Mouse (Mus musculus) c-Kit-positive CD71-negative TER-119-negative erythroid progenitor cells, embryonic 14.5 days (primary cell): ENCODE measurements around the gene Fam78a.

Experiments
- DNase-seq: peaks from one replicate; pipeline ENCODE4 v3.0.0-alpha.2; 2013; ENCODE audit warnings: low read depth

Fam78a gene

DNA sequence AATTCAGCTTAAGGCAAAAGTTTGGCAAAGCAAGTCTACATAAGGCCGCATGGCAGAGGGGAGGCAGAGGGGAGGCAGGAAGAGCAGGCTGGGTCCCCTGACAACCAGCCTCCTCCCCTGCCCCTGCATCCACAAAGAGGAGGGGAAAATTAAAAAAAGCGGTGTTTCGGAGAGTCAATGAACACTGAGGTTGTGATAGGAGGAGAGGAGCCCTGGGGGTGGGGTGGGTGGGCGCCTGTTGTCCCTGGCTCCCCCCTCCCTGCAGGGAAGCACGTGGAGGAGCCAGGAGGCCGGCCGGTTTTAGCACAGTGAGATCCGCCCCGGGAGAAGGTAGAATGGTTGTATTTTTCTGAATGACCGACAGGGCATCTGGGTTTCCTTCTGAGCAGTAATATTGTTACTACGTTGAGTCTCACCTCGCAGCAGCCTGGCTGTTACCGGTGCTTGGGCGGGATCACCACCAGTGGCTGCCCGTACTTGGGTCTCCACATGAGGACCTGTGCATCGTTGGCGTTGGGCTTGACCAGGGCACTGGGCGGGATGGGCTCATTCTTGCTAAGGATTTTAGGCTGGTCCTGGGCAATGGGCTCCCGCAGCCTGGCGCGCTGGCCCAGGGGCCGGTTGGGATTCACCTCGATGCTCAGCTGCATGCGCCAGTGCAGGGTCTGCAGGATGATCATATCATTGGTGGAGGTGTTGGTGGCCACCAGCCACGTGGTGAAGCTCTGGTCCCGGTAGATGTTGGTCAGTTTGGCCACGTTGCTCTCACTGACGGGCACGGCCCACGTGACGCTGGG is 15.6 kb downstream of the Fam78a start:
- DNase-seq, result no peak

DNA sequence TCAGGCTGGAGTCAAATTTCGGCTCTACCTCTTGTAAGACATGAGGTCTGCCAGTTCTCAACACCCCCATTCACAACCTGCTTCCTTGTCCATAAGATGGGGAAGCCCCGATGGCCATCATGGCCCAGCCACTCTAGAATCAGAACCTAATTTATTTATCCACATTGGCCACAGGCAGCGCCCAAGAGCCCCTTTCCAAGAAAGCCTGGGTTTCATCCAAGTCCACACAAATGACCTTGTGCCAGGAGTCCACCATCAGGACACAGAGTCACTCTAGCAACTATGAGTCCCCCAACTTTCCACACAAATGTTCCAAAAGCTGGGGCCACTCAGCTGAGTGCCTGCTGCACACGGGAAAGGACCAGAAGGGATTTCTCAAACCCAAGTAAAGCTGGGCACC is 18.7 kb downstream of the Fam78a start:
- no peak for DNase-seq

DNA sequence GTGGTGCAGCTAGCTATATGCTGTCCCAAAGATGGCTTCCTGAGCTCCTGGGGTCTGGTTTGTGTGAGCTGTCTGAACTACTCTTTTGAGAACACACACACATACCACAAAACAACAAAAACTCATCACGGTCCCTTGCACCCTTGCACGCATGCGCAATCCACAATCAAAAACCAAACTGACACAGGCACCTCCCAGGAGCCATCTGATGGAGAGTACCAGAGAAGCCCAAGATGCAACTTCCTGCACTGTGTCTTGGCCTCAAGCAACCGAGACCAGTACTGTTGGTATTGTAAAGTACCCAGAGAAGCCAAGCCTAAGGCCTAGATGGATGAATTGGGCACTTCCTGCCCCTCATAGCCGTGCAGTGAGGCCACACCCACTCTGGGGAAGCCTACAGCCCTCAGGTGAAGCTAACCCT is 19.3 kb downstream of the Fam78a start:
- no peak for DNase-seq

DNA sequence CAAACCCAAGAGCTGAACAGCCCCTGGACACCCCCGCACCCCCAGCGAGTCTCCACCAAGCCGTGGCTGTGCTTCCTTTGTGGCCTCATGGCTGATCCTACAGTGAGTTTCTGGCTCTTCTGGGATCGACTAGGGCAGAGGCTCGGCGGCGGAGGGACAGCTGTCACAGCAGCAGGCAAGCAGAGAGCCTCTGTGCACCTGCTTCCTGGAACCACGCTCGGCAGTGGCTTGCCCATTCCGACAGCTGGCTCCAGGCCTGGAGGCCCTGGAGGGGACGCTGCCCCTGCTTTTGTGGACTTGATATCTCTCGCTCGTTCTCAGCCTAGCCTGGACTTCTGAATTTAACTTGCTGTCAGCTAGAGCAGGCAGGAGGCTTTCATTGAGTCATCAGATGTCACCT is 19.7 kb downstream of the Fam78a start:
- DNase-seq, result no peak

DNA sequence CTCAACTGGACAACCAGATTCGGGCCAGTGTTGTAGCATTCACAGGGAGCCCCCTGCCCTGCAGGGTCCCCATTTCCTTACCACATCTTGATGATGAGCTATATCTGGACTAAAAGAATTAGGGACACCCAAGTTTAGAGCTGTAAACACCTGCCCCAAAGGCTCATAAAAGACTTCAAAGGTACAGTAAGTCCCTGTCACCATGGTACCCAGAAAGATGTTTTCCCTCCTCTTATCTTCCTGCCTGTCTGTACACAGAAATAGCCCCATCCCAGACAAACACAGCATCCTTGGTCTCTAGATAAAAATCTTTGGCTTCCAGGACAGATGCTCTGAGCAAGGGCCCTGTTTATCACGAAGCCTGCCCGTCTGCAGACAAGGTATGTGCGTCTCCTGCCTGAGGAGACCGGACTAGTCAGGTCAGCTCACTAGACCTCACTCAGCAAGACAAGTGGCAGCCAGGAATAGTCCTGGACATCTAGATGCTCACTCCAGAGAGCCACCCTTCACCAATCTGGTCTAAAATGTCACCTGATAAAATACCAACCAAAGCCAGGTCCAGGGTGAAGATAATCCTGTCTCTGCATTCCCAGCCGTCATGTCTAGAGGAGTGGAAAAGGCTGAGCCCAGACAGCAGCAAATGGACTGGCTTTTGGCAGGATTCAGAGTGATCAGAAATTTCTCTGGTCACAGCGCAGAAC is 21.1 kb downstream of the Fam78a start:
- no peak for DNase-seq

DNA sequence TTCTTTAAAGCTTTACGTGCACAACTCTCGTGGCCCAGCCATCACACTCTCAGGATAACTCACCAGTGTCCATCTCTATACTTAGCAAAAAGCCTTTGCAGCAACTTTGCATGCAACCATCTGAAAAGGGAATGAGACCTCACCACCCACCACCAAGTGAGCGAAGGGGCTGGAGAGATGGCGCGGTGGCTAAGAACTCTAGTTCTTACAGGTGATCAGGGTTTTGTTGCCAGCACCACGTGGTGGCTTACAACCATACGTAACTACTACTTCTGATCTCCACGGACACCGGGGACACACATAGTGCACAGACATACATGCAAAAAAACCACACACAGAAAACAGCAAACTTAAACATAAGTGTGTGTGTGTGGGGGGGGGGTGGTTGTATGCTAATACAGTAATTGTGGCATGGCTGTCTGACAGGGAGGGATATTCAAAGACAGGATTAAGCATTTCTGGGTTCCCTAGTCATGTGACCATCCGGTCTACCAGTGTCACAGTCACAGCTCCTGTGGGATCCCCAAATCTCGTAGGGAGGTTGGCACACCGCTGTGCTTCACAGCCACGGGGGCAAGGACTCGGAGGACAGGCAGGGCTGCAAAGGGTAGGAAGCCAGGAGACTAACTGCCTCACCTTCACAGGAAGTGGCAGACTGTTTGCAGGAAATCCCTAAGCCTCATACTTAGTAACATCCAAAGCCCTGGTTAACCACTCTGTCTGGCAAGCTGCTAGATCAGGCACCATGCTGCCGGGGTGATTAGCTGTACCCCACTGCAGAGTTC is 21.8 kb downstream of the Fam78a start:
- no peak for DNase-seq

DNA sequence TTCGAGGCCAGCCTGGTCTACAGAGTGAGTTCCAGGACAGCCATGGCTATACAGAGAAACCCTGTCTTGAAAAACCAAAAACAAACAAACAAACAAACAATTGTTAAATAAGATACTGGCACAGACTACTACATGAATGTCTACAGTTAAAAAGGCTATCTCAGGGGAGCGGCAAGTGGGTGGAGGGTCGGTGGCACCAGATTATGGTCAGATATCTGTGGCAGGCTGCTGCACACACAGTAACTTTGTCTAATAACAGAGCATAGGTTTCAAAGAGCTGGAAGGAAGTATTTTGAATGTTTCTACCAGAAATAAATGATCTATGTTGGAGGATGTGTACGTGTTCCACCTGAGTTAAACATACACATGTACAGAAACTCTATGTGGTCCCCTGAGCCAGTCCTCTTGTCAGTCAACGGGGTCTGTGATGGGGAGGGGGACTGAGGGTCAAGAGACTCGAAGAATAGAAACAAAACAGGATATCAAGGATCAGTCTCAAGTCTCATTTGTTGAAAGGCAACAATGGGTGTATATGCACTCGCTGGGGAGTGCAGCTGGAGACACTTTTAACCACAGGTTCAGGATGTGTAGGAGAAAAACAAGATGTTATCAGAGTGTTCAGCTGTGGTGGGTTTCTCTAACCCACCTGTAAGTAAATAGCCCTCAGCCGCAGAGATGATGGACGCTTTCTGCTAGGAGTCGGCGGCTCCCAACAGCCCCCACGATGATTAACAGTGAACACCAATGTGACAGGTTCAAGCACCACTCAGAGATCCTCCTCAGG is 22.7 kb downstream of the Fam78a start:
- DNase-seq, result no peak

DNA sequence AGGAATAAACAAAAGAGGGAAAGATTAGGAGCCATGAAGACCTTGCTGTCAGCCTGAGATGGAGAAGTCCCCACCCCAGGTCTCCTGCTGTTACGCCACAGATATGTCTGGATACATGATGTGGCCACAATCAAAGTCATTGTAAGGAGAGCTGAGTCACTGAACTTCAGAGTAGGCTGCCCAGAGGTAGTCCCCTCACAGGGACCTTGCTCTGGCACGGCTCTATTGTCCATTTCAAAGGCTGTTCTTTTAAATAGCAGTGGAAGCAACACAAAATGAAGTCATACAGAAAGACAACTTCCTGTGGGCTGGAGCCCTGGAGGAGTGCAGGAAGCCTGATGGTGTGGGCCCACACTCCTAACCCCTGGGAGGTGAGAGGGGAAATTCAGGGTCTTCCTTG is 23.5 kb downstream of the Fam78a start:
- DNase-seq, result no peak

DNA sequence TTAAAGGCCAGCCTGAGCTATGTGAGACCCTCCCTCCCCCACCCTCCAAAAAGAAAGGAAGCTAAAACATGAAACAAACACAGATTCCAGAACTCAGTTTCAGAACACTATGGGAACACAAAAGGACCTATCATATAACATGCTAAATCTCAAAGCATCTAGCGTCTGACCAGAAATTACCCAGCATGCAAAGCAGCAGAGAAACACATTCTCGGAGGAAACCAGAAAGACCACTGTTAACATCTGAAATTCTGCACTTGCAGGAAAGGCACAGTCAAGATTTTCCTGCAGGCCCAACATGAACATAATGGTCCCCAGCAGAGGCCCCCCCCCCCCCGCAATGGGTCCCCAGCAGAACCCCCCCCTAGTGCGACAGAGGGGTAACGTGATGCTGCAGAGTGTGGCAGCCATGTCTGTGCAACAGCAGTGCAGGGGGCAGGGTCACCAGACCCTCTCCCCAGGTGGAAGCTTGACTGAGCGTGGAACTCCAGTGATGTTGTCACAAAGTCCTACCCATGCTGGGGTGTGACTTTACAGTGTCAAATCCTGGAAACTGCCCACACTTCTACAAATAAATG is 24.3 kb downstream of the Fam78a start:
- no peak for DNase-seq

DNA sequence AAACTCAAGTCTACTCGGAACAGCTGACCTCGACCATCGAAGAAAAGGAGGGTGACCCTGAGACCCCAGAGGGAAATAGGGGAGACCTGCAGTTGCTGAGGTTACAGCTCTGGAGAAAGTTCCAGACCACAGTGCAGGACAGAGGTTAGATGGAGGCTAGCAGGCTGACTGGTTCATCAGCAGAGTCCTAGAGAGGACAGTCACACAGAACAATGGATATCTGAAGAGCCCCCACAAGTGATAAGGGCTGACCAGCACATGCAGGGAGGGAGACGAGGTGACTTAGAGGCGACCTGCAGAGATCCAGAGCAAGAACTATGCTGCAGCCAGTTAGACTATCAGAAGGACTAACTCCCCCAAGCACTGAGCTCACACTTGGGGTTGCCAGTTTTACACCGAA is 25.0 kb downstream of the Fam78a start:
- DNase-seq, result no peak

DNA sequence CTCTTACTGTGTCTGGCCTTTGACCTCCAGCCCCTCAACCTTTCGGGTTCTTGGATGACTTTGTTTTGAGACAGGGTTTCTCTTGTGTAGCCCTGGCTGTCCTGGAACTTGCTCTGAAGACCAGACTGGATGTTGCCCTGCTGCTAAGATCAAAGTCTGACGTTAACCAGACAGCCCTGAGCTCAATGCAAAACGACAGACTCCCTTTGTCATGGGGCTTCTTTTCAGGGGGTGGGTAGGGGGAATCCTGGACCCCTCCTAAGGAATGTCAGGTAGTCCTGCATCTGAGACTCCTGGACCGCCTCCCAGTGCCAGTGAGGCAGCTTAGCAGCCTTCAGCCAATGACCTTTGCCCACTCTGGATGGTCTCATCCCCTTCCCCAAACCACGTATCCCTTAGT is 25.9 kb downstream of the Fam78a start:
- DNase-seq, result no peak

DNA sequence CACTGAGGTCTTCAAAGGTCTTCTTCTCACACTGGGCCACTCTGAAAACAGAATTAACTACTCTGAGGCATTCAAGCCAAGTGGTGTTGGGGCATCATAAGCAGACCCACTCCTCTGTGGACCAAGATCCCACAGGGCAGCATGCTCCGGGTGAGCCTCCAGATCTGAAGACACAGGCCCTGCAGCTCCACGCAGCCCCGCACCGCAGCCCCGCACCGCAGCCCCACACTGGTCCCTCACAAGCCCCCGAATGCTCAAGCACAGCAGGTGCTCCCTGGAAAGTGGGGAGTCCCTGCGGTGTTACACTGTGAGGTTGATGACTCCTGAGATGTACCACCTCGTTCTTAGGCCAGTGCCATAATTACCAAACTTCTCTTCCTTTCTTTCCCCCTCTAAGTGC is 26.4 kb downstream of the Fam78a start:
- DNase-seq, result no peak

DNA sequence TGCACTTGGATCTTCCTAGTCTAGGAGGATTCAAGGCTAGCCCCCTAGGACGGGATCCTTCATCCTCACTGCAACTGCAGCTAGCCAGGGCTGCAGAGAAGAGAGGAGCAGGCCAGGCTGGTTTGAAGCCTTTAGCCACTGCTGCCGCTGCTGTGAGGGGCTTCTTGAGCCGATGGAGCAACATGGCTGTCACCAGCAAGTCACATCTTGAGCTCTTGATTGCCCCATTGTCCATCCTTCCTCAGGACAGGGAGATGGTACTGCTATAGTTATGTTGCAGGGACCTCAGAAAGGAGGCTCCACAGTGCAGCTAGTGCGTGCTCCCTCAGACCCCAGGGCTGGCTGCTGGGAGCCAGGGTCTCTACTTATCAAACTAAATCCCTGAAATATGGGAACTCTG is 26.9 kb downstream of the Fam78a start:
- no peak for DNase-seq

DNA sequence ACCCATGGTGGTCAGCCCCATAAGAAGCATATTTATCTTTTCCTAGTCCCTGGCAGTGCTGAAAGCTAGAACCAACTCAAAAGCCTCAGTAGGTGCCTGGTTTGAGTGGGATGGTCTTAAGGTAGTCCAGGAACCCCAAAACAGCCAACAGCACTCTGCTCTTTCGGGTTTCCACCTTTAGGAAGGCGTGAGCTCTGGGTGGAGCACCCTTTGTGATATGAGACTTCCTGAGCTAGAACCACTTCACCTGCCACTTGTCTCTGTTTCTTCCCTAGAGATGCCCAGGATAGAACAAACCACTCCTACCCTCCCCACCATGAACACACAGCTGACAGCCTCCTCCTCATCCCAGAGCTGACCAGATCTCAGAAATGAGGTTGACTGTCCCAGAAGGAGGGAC is 27.3 kb downstream of the Fam78a start:
- no peak for DNase-seq

DNA sequence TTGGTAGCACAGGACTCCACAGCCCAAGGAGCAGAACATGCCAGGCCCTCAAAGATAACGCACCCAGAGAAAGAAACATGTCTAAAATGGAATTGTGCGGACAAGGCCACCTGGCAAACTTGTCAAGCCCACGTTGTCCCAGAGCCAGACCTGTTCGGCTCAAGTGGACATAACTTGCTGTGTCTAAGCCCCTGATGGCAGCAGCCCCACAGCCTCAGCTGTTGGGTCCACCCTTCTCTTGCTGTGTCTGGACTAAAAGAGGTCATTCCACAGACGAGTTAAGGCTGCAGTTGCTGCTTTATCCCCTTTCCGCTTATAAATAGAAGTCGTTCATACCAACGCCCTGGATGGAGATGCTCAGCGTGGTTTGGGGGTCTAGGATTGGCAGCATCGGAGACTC is 28.1 kb downstream of the Fam78a start:
- no peak for DNase-seq

DNA sequence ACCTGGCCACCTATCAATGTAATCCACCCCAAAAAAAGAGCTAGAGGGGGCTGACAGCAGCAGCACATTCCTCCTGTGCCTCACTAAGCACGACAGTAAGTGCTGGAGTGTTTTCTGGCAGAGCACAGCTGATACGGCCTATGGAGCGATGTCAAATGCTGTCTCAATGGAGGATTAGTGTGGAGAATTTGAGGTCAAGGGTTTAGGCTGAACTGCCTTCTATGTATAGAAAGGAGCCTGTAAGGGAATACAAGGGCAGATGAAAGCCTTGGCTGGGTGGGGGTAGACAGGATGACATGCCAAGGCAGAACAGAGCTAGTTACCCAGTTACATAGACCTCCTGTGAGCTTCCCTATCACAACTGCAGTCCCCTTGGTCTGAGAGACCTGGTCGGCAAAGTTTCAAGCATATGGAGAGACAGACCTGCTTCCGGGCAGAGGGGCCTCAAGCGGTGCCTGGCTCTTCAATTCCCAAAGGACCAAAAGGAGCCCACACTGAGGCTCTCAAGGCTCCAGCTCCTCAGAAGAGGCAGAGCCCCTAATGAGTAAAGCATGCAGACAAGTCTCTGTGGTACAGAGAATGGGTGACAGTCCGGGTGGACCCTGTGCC is 29.2 kb downstream of the Fam78a start:
- no peak for DNase-seq

DNA sequence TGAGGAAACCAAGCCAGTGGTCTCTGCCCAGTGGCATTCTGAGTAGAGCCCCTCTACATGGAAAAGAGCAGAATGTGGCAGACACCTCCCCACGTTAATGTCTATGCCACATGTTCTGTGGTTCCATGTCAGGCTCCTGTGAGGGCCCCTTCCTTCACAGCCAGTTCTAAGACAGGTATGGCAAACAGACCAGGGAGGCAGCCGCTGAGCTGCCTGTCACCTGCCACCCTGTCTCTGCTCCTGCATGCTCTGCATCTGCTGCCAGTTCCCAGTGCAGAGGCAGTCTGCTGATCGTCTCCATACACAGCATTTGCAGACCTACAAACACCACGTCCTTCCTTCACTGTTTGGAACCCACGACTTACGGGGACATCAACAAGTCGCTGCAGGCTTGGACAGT is 32.2 kb downstream of the Fam78a start:
- no peak for DNase-seq

DNA sequence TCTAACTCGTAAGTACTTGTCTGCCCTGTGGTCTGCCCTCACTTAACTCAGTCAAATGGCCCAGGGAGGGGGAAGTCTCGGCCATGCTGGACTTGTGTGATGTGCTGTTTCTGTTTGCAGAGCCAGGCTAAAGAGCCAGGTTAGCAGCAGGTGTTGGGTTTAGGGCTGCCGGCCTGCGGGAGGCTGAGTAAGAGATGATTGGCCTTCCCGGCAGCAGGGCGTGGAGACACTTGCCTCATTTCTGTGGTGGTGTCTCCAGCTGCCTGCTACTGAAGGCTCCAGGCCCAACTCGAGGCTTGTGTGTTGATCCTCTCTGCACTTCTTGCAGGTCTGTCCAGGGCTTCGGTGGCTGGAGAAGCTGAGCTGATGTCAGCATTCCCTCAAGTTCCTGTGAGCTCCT is 32.9 kb downstream of the Fam78a start:
- no peak for DNase-seq

DNA sequence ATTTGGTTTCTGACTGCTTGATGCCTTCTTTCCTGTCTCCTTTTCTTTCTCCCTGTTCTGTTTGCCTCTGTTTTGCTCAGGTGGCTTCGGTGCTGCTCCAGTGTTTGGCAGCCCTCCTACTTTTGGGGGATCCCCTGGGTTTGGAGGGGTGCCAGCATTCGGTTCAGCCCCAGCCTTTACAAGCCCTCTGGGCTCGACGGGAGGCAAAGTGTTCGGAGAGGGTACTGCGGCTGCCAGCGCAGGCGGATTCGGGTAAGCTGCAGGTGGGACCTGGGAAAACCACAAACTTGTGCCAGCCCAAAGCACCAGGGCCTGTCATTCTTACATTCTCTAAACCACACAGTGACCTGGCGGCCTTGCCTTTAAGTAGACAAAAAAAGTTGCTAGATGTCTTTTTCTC is 37.3 kb downstream of the Fam78a start:
- no peak for DNase-seq

DNA sequence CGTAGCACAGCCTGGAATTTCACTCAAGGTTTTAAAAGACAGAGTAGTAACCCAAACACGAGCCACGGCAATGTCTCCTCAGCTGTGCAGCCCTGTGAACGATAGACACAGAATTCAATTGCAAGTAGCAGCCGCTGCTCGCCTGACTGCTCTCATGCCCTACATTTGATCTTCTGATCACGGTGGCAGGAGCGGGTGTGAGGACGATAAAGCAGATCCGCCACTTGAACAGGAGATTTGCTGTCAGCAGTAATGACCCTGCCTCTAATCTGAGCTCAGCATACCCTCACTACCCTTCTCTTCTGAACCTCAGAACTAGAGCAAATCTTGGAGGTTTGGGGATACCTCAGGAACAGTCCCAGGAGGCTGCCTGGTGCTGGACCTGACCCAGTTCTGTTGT is 38.6 kb downstream of the Fam78a start:
- no peak for DNase-seq

DNA sequence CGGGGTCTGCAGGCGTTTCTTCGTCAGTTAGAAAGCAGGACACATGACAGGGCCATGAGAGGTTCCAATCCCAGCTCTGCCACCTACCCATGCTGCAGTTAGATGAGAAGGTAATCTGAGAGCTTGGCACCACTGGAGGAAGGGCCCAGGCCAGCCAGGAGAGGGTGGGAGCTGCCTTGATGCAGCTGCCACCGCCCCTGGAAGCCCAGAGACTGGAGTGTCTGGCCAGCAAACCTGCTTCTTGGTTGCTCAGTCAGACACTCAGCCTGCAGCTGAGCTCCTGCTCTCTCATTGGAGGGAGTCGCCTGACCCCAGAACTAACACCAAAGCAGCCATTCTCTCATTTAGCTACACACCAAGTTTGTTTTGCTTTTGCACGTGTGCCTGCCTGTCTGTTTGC is 39.3 kb downstream of the Fam78a start:
- no peak for DNase-seq
